Mouse (Mus musculus): Measurements from ENCODE around the gene Psmc3. TPM values are rescaled to one million over a fixed set of nuclear protein-coding genes. Genes with fewer than 3 reads are reported as not detected.

The Psmc3 gene
- total RNA-seq, 1 experiment from 2014 or later = 144 TPM

GRCm38 (mm10) chr2:91051917-91052316, 1.9 kb upstream of the Psmc3 start:
- ATAC-seq (ENCODE audit: extremely low read depth, insufficient number of reproducible peaks, low FRiP score, poor library complexity, severe bottlenecking) = no peak

DNA sequence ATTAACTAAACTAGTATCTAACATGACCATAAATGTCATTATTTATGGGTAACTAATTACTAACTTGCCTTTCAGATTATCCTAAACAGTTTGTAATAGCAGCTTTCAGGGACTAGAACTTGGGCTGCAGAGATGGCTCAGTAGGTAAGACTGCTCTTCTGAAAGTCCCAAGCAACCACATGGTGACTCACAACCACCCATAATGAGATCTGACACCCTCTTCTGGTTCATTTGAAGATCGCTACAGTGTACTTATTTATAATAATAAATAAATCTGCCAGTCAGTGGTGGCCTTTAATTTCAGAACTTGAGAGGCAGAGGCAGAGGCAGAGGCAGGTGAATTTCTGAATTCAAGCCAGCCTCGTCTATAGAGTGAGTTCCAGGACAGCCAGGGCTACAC, 1.1 kb upstream of the Psmc3 start:
- ATAC-seq (ENCODE audit: extremely low read depth, insufficient number of reproducible peaks, low FRiP score, poor library complexity, severe bottlenecking) = no peak

- ATAC-seq (ENCODE audit: extremely low read depth, insufficient number of reproducible peaks, low FRiP score, poor library complexity, severe bottlenecking) = no peak
Observed at GRCm38 (mm10) chr2:91053181-91053933, 452 bp upstream of the Psmc3 start.

DNA sequence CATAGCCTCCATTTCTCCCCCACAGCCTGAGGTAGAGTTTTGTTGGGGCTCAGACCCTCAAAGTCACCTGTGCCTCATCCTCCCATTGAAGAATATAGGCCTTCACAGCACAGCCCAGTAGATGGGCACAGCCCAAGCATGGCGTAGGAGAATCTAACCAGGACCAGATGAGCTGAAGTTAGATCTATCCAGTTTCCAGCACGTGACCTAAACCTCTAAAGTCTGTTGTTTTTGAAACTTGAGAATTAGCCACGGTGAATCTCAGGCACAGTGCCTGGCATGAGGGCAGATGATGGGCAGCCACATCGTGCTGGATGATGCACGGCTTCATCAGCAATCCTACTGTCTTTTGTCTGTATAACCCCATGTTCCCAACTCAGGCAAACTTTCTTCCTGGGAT, 4.6 kb downstream of the Psmc3 start:
- no peak for ATAC-seq (ENCODE audit: extremely low read depth, insufficient number of reproducible peaks, low FRiP score, poor library complexity, severe bottlenecking)

DNA sequence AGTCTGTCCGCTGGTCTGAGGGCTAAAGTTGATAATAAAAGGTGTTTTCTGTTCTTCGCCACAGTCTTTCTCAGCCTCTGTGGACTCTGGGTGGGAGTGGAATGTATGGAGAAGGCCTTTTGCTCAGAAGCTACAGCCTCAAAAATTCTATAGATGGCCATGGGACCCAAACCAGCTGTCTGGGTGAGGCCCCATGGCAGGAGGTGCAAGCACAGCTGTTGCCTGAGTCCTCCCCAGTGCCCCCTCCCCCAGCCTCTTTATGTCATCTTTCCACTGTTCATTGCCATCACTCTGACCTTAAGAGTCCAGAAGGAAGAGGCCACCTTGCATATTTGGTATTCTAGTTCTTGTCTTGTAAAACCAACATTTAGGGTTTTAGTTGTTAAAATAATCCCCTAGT, 5.6 kb downstream of the Psmc3 start:
- no peak for ATAC-seq (ENCODE audit: extremely low read depth, insufficient number of reproducible peaks, low FRiP score, poor library complexity, severe bottlenecking)

DNA sequence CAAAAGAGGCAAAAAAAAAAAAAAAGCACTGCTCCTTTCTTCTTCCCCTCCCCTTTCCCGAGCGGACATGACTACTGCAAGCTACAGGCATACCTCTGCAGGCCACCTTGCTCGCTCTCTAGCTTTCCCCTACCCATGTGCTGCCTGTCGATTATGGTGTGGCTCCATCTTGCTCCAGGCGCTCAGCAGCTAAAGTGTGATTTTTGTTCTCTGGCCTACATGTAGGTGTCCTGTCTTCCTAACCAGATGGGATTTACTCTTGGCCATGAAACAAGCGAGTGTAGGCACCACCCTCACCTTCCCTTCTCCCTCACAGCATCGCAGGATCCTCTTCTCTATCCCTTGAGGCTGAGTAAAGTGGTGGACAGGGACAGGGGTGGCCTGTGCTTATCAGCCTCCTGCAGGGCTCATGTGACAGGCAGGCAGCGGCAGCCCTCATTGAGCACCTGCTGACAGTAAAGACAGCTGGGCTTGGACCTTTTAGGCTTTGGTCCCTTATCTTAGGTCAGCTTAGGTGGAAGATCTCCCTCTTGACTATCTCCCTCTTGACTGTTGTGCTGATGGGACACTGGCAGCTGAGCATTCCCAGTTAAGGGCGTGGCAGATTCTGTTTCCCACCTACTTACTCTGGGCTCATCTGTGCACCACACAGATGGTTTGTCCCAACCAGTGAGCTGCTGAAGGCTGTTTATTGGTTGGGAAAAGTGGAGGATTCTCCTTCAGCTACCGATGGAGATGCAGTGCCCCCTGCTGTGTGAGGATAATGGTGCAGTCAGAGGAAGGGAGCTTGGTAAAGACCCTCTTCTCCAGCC, 6.9 kb downstream of the Psmc3 start:
- no peak for ATAC-seq (ENCODE audit: extremely low read depth, insufficient number of reproducible peaks, low FRiP score, poor library complexity, severe bottlenecking)

GRCm38 (mm10) chr2:91061849-91062481, 8.2 kb downstream of the Psmc3 start:
- no peak for ATAC-seq (ENCODE audit: extremely low read depth, insufficient number of reproducible peaks, low FRiP score, poor library complexity, severe bottlenecking)

- no peak for ATAC-seq (ENCODE audit: extremely low read depth, insufficient number of reproducible peaks, low FRiP score, poor library complexity, severe bottlenecking)
Observed at GRCm38 (mm10) chr2:91062779-91063606, 9.2 kb downstream of the Psmc3 start.

- no peak for ATAC-seq (ENCODE audit: extremely low read depth, insufficient number of reproducible peaks, low FRiP score, poor library complexity, severe bottlenecking)
Observed at GRCm38 (mm10) chr2:91064211-91064610, 10.4 kb downstream of the Psmc3 start.

DNA sequence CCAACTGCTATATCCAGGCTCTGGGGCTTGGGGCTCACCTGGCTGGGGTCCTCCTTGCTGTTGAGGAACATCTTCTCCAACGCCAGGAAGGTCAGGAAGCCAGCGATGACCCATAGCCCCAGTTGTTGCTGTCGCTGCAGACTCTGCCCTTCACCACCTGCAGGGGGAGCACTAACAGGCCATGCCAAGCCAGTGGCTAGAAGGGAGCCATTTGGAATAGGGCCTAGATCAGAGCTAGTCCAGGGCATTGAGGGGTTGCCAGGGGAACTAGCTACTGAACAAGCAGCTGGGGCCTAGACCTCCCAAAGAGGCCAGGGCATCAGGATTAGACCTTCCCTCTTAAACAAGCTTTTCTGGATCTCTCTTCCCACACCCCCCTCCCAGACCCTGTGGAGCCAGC, 11.7 kb downstream of the Psmc3 start:
- ATAC-seq (ENCODE audit: extremely low read depth, insufficient number of reproducible peaks, low FRiP score, poor library complexity, severe bottlenecking) = peak; percentile 24; the same call in 1 of the 2 replicates

GRCm38 (mm10) chr2:91066455-91066854, 12.6 kb downstream of the Psmc3 start:
- no peak for ATAC-seq (ENCODE audit: extremely low read depth, insufficient number of reproducible peaks, low FRiP score, poor library complexity, severe bottlenecking)

DNA sequence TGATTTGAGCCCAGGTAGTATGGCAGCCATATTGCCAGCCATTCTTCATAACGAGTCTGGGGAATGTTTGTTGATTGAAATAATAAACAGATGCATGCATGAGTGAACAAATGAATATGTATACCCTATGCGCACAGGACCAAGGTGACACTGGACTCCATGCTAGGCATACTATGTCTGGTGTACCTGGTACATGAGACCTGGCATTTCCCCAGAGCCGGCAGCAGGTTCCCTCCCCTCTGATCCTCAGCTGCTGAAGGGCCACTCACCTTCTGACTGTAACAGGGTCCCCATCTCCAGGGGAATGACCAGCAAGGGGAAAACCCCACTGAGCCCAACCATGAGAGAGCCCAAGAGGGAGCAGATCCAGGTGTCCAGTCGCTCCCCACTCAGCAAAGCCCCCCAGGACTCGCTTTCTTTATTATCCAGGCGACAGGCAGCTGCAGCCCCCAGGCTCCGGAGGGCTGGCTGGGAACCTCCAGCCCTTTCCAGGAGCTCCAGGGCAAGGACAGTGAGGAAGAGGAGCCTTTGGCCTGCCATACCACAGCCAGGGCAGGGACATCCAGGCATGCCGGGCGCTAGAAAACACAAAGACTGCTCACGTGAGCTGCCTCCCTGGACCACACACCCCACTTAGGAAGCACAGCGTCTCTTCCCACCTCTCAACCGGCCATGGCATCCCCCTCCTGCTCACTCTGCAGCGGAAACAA, 14.5 kb downstream of the Psmc3 start:
- no peak for ATAC-seq (ENCODE audit: extremely low read depth, insufficient number of reproducible peaks, low FRiP score, poor library complexity, severe bottlenecking)

DNA sequence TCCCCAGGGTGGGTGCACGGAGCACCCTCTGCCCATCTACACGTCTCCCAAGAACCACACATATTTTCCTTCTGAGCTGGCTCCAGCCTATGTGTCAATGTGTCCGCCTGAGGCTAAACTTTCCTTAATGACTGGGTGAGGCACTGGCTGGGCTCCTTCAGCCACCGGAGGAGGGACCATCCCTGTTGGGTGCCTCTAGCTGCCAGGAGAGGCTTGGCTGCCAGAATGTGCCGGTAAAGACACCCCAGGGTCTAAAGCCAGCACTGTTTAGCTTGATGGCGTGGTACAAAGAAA, 15.0 kb downstream of the Psmc3 start:
- ATAC-seq (ENCODE audit: extremely low read depth, insufficient number of reproducible peaks, low FRiP score, poor library complexity, severe bottlenecking) = no peak

DNA sequence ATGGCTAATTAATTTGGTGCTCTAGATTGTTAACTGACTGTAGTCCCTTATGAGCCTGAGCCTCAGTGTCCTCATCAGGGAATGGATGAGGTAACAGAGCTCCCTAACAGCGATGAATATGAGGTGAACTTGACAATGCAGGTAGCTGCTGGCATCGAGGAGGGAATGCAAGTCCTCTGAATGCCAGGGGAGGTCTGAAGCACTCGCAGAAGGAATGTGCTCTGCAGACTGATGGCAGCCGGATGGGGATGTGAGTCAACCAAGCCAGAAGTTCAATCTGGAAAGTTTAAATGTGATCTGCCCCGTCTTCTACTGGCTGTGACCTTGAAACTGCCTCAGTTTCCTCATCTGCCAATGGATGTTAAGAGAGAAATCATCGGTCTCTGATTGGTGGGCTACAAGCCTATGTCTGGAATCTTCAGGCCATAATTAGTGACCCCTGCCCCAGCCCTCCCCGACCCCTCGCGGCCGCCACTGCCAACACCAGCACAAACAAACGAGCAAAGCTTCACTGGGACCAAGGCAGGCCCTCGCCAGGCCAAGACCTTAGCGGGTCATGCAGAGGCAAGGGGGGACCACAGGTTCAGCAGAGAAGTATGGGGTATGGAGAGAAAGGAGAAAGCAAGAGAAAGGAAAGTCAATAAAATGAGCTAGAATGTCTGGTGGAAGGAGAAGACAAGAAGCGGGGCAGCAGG, 15.6 kb downstream of the Psmc3 start:
- ATAC-seq (ENCODE audit: extremely low read depth, insufficient number of reproducible peaks, low FRiP score, poor library complexity, severe bottlenecking) = no peak

GRCm38 (mm10) chr2:91070076-91070800, 16.4 kb downstream of the Psmc3 start, which contains the start of gene Slc39a13:
TSS of gene Slc39a13 (minus strand) at chr2:91070417.
- peak; percentile 82 for ATAC-seq (ENCODE audit: extremely low read depth, insufficient number of reproducible peaks, low FRiP score, poor library complexity, severe bottlenecking)

DNA sequence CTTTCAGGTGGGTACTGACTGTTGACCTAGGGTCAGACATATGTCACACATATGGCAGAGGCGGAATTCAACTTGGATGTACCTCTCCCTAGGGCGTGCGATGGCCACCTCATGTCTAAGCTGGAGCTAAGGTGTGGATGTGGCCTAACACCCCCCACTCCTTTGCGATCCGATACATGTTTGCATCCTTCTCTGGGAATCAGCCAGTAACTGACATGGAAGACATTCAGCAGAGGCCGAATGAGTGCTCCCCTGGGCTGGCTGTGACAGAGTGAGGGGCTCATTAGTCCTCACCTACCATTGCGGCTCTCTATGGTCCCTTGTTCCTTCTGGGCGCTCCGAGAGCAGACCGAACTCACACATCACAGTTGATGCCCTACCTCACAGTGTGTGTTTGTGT, 17.2 kb downstream of the Psmc3 start:
- ATAC-seq (ENCODE audit: extremely low read depth, insufficient number of reproducible peaks, low FRiP score, poor library complexity, severe bottlenecking) = no peak

GRCm38 (mm10) chr2:91072092-91072491, 18.3 kb downstream of the Psmc3 start:
- ATAC-seq (ENCODE audit: extremely low read depth, insufficient number of reproducible peaks, low FRiP score, poor library complexity, severe bottlenecking) = no peak

DNA sequence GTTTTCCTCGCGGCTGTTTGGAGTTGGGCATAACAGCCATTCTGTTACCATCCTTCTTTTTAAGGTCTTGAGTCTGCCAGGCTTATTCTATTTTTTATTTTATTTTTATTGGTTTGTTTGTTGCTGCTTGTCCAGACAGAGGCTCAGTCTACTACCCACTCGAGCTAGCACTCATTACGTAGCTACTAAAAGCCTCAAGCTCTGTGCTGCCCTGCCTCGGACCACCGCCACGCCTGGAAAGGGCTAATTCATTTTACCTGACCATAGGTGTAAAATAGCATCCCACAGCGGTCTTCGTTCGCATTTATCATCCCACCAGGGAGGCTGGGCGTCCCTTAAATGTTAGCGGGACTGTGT, 24.1 kb downstream of the Psmc3 start:
- no peak for ATAC-seq (ENCODE audit: extremely low read depth, insufficient number of reproducible peaks, low FRiP score, poor library complexity, severe bottlenecking)
